Mouse (Mus musculus): ENCODE data around the gene Baz2a. TPM values are rescaled to one million over a fixed set of nuclear protein-coding genes. Genes with fewer than 3 reads are reported as not detected.
"Not testable (repeated sequence)": the region's sequence is repeated elsewhere in the genome, so short reads cannot be mapped to it uniquely, and the experiment has no call there.

Gene Baz2a
- polyA plus RNA-seq, 1 experiment from 2014 or later = 6.6 TPM

GRCm38 (mm10) chr10:128143659-128144058, 52.3 kb downstream of the Baz2a start:
- Histone ChIP-seq H3K27me3 (ENCODE audit: control insufficient read depth, insufficient read depth, low read length) (no peaks in the 10 kb centered on the region), H3K9me3 (replicated peaks; ENCODE audit: control insufficient read depth, low read length) (no peaks in the 10 kb centered on the region), H3K4me3 (ENCODE audit: low read length) (no peak overlapping the region), H3K4me1 (ENCODE audit: control insufficient read depth, insufficient read depth, low read length) (peaks cover under 1% of the 10 kb centered on the region; the same call in 1 of the 2 replicates), H3K27ac (ENCODE audit: low read length) (no peak overlapping the region), H3K36me3 (ENCODE audit: control insufficient read depth, insufficient read depth) (peaks cover 32% of the 10 kb centered on the region), H3K4me2 (ENCODE audit: low read depth, low read length) (no peak overlapping the region), H3K9ac (ENCODE audit: low read length) (no peak overlapping the region)
- WGBS = 64% methylated on average over 4 of the region's 4 CpGs
- ATAC-seq (replicated peaks; ENCODE audit: extremely low read depth, insufficient read depth, low FRiP score) = no peak

GRCm38 (mm10) chr10:128144961-128145360, 53.6 kb downstream of the Baz2a start:
- Histone ChIP-seq H3K9ac (ENCODE audit: low read length) (no peak overlapping the region), H3K27ac (ENCODE audit: low read length) (no peak overlapping the region), H3K9me3 (replicated peaks; ENCODE audit: control insufficient read depth, low read length) (no peaks in the 10 kb centered on the region), H3K4me1 (ENCODE audit: control insufficient read depth, insufficient read depth, low read length) (peaks cover 14% of the 10 kb centered on the region), H3K36me3 (ENCODE audit: control insufficient read depth, insufficient read depth) (peaks cover 28% of the 10 kb centered on the region), H3K4me2 (ENCODE audit: low read depth, low read length) (no peak overlapping the region), H3K27me3 (ENCODE audit: control insufficient read depth, insufficient read depth, low read length) (no peaks in the 10 kb centered on the region), H3K4me3 (ENCODE audit: low read length) (no peak overlapping the region)
- WGBS = 81% methylated on average over 2 of the region's 2 CpGs
- ATAC-seq (replicated peaks; ENCODE audit: extremely low read depth, insufficient read depth, low FRiP score) = no peak

- Histone ChIP-seq H3K4me1 (ENCODE audit: control insufficient read depth, insufficient read depth, low read length) (peaks cover 30% of the 10 kb centered on the region), H3K36me3 (ENCODE audit: control insufficient read depth, insufficient read depth) (peaks cover 13% of the 10 kb centered on the region), H3K4me2 (ENCODE audit: low read depth, low read length) (peak overlapping the region; percentile 44), H3K9ac (ENCODE audit: low read length) (peak overlapping the region; percentile 57), H3K4me3 (ENCODE audit: low read length) (no peak overlapping the region), H3K9me3 (replicated peaks; ENCODE audit: control insufficient read depth, low read length) (no peaks in the 10 kb centered on the region), H3K27me3 (ENCODE audit: control insufficient read depth, insufficient read depth, low read length) (no peaks in the 10 kb centered on the region), H3K27ac (ENCODE audit: low read length) (peak overlapping the region; percentile 94)
- WGBS = 79% methylated on average over 5 of the region's 5 CpGs
- no peak for ATAC-seq (replicated peaks; ENCODE audit: extremely low read depth, insufficient read depth, low FRiP score)
Measured at GRCm38 (mm10) chr10:128148789-128149365, 57.5 kb downstream of the Baz2a start.

GRCm38 (mm10) chr10:128149592-128149991, 58.2 kb downstream of the Baz2a start:
- no peaks in the 10 kb centered on the region for H3K27me3 ChIP-seq (ENCODE audit: control insufficient read depth, insufficient read depth, low read length)
- peak overlapping the region; percentile 94 for H3K27ac ChIP-seq (ENCODE audit: low read length)
- 0% methylated on average over 5 of the region's 5 CpGs for WGBS
- H3K9ac ChIP-seq (ENCODE audit: low read length) = peak overlapping the region; percentile 57
- no peaks in the 10 kb centered on the region for H3K9me3 ChIP-seq (replicated peaks; ENCODE audit: control insufficient read depth, low read length)
- peak; percentile 91 for ATAC-seq (replicated peaks; ENCODE audit: extremely low read depth, insufficient read depth, low FRiP score)
- H3K4me2 ChIP-seq (ENCODE audit: low read depth, low read length) = peak overlapping the region; percentile 44
- peaks cover 9% of the 10 kb centered on the region for H3K36me3 ChIP-seq (ENCODE audit: control insufficient read depth, insufficient read depth)
- 0 out of 2 replicates have a peak overlapping the region, but pooled peaks have one; percentile 3 for H3K4me3 ChIP-seq (ENCODE audit: low read length)
- H3K4me1 ChIP-seq (ENCODE audit: control insufficient read depth, insufficient read depth, low read length) = peaks cover 37% of the 10 kb centered on the region

GRCm38 (mm10) chr10:128150941-128151340, 59.6 kb downstream of the Baz2a start:
- Histone ChIP-seq H3K4me1 (ENCODE audit: control insufficient read depth, insufficient read depth, low read length) (peaks cover 38% of the 10 kb centered on the region), H3K9ac (ENCODE audit: low read length) (peak overlapping the region; percentile 52), H3K4me3 (ENCODE audit: low read length) (peak overlapping the region; percentile 24), H3K36me3 (ENCODE audit: control insufficient read depth, insufficient read depth) (peaks cover 4% of the 10 kb centered on the region), H3K27ac (ENCODE audit: low read length) (peak overlapping the region; percentile 94), H3K9me3 (replicated peaks; ENCODE audit: control insufficient read depth, low read length) (no peaks in the 10 kb centered on the region), H3K4me2 (ENCODE audit: low read depth, low read length) (peak overlapping the region; percentile 58), H3K27me3 (ENCODE audit: control insufficient read depth, insufficient read depth, low read length) (no peaks in the 10 kb centered on the region)
- ATAC-seq (replicated peaks; ENCODE audit: extremely low read depth, insufficient read depth, low FRiP score) = peak; percentile 72
- 47% methylated on average over 14 of the region's 14 CpGs for WGBS

GRCm38 (mm10) chr10:128153978-128154377, 62.6 kb downstream of the Baz2a start:
- no peaks in the 10 kb centered on the region for H3K27me3 ChIP-seq (ENCODE audit: control insufficient read depth, insufficient read depth, low read length)
- WGBS = 51% methylated on average over 3 of the region's 3 CpGs
- H3K9ac ChIP-seq (ENCODE audit: low read length) = no peak overlapping the region
- no peak overlapping the region for H3K4me3 ChIP-seq (ENCODE audit: low read length)
- ATAC-seq (replicated peaks; ENCODE audit: extremely low read depth, insufficient read depth, low FRiP score) = no peak
- no peaks in the 10 kb centered on the region for H3K9me3 ChIP-seq (replicated peaks; ENCODE audit: control insufficient read depth, low read length)
- no peak overlapping the region for H3K4me2 ChIP-seq (ENCODE audit: low read depth, low read length)
- H3K4me1 ChIP-seq (ENCODE audit: control insufficient read depth, insufficient read depth, low read length) = peaks cover 34% of the 10 kb centered on the region
- no peak overlapping the region; the same call in 1 of the 2 replicates for H3K27ac ChIP-seq (ENCODE audit: low read length)
- peaks cover 4% of the 10 kb centered on the region for H3K36me3 ChIP-seq (ENCODE audit: control insufficient read depth, insufficient read depth)

GRCm38 (mm10) chr10:128165726-128166125, 74.3 kb downstream of the Baz2a start:
- not testable (repeated sequence) for H3K27ac ChIP-seq (ENCODE audit: low read length); H3K27me3 ChIP-seq (ENCODE audit: control insufficient read depth, insufficient read depth, low read length); ATAC-seq (replicated peaks; ENCODE audit: extremely low read depth, insufficient read depth, low FRiP score); H3K36me3 ChIP-seq (ENCODE audit: control insufficient read depth, insufficient read depth); H3K9me3 ChIP-seq (replicated peaks; ENCODE audit: control insufficient read depth, low read length); H3K9ac ChIP-seq (ENCODE audit: low read length); H3K4me2 ChIP-seq (ENCODE audit: low read depth, low read length); H3K4me3 ChIP-seq (ENCODE audit: low read length); H3K4me1 ChIP-seq (ENCODE audit: control insufficient read depth, insufficient read depth, low read length)
- 76% methylated on average over 2 of the region's 3 CpGs for WGBS

GRCm38 (mm10) chr10:128167091-128167490, 75.7 kb downstream of the Baz2a start:
- H3K4me3 ChIP-seq (ENCODE audit: low read length) = no peak overlapping the region
- H3K4me2 ChIP-seq (ENCODE audit: low read depth, low read length) = no peak overlapping the region
- ATAC-seq (replicated peaks; ENCODE audit: extremely low read depth, insufficient read depth, low FRiP score) = no peak
- no peaks in the 10 kb centered on the region for H3K27me3 ChIP-seq (ENCODE audit: control insufficient read depth, insufficient read depth, low read length)
- H3K9ac ChIP-seq (ENCODE audit: low read length) = no peak overlapping the region
- H3K27ac ChIP-seq (ENCODE audit: low read length) = peak overlapping the region; percentile 3; the same call in 1 of the 2 replicates
- no peaks in the 10 kb centered on the region for H3K9me3 ChIP-seq (replicated peaks; ENCODE audit: control insufficient read depth, low read length)
- 34% methylated on average over 6 of the region's 6 CpGs for WGBS
- H3K36me3 ChIP-seq (ENCODE audit: control insufficient read depth, insufficient read depth) = no peaks in the 10 kb centered on the region
- H3K4me1 ChIP-seq (ENCODE audit: control insufficient read depth, insufficient read depth, low read length) = peaks cover 8% of the 10 kb centered on the region

- H3K4me3 ChIP-seq (ENCODE audit: low read length); ATAC-seq (replicated peaks; ENCODE audit: extremely low read depth, insufficient read depth, low FRiP score); H3K9ac ChIP-seq (ENCODE audit: low read length); H3K27ac ChIP-seq (ENCODE audit: low read length); H3K9me3 ChIP-seq (replicated peaks; ENCODE audit: control insufficient read depth, low read length); H3K4me2 ChIP-seq (ENCODE audit: low read depth, low read length); H3K36me3 ChIP-seq (ENCODE audit: control insufficient read depth, insufficient read depth); H3K27me3 ChIP-seq (ENCODE audit: control insufficient read depth, insufficient read depth, low read length): not testable (repeated sequence)
- peaks cover 22% of the 10 kb centered on the region for H3K4me1 ChIP-seq (ENCODE audit: control insufficient read depth, insufficient read depth, low read length)
- WGBS = 94% methylated on average over 10 of the region's 10 CpGs
Measured at GRCm38 (mm10) chr10:128171348-128171747, 80.0 kb downstream of the Baz2a start.

Measured in heart, embryonic 16.5 days (tissue).